Mouse (Mus musculus) thymus, adult 2 months (tissue): ENCODE measurements at regions not wholly inside any gene's neighbourhood (a gene's known extent, or its start where the extent isn't known, plus 50 kb on each side); places are given as distances from the start of the nearest gene placed in this dataset.

Experiments used
- CTCF ChIP-seq: fragments of 200-500 bp; IDR thresholded peaks from 2 replicates; pipeline ENCODE4 v1.5.1; 2012; ENCODE audit warnings: mild to moderate bottlenecking, control low read depth, low read length, moderate library complexity, borderline replicate concordance; ENCODE audit not compliant: control insufficient read depth, poor library complexity, insufficient read depth; ENCODE audit errors: extremely low read depth
- POLR2A ChIP-seq: fragments of 200-500 bp; IDR thresholded peaks from 2 replicates; pipeline ENCODE4 v1.6.1; 2012; ENCODE audit warnings: mild to moderate bottlenecking, low read length, control low read depth, moderate library complexity; ENCODE audit not compliant: control insufficient read depth, poor library complexity, insufficient read depth; ENCODE audit errors: extremely low read depth

DNA sequence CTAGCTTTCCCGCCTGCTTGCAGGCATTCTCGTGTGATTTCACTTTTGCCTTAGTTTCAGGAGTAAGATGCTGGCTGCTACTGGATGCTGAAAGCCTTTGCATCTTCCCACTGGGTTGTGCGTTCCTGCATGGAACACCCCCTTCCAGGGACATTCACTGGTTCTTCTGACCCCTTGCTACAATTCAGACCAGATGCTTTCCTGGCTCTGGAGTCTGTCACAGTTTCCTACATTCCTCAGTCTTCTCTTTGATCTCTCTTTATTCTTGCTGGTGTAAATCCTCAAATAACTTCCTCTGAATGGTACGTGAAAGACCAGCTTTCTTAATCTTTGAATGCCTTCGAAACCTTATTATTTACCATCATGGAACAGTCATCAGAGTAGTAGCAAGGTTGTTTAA, 206.7 kb upstream of the F930015N05Rik start:
- no peak for TF ChIP-seq POLR2A
- TF ChIP-seq CTCF, result no peak
